Comparison of ENCODE assay signal across 14 mouse cellular contexts in genomic region chr2:84999486-85000181, GRCm38 (mm10). TPM values are rescaled to one million over a fixed set of nuclear protein-coding genes. Genes with fewer than 3 reads are reported as not detected.
A peak's percentile ranks its signal among the peaks of the same experiment; 100 is the strongest.
DNase-seq lines count a peak whose midpoint lies in the region; ATAC-seq lines count a peak whose summit lies in the region.
"Had no signal": no experiment of that assay in that cellular context is flagged by ENCODE, and none has a peak within 500 bp of the region (broad histone marks: within the 10 kb centered on the region; RNA-seq: fewer than 3 reads in every experiment).

No protein-coding gene starts in this region.

- no peaks in the 10 kb centered on the region for H3K27me3 ChIP-seq in limb, embryonic 15.5 days
- no peaks in the 10 kb centered on the region for H3K27me3 ChIP-seq in limb, embryonic 10.5 days (ENCODE audit: low read depth, poor library complexity, severe bottlenecking)
- no peaks in the 10 kb centered on the region for H3K27me3 ChIP-seq in heart, embryonic 16.5 days (ENCODE audit: control insufficient read depth, insufficient read depth, low read length)
- H3K27me3 ChIP-seq: embryonic facial prominence, embryonic 15.5 days had no signal

- ATAC-seq in limb, embryonic 15.5 days (ENCODE audit: insufficient number of reproducible peaks, low FRiP score, low TSS enrichment, low read depth), result no peak
- peak; percentile 46; the same call in 1 of the 2 replicates for ATAC-seq in heart, embryonic 16.5 days (replicated peaks; ENCODE audit: extremely low read depth, insufficient read depth, low FRiP score)
- ATAC-seq in megakaryocyte progenitor cell, adult 5-6 weeks (replicated peaks; ENCODE audit: poor library complexity), result peak; percentile 86

- no peaks in the 10 kb centered on the region for H3K9me3 ChIP-seq in limb, embryonic 15.5 days
- no peaks in the 10 kb centered on the region for H3K9me3 ChIP-seq in limb, embryonic 10.5 days (replicated peaks)
- H3K9me3 ChIP-seq in heart, embryonic 16.5 days (replicated peaks; ENCODE audit: control insufficient read depth, low read length), result no peaks in the 10 kb centered on the region
- H3K9me3 ChIP-seq: embryonic facial prominence, embryonic 15.5 days had no signal

- no peak overlapping the region for H3K9ac ChIP-seq in limb, embryonic 15.5 days
- H3K9ac ChIP-seq in heart, embryonic 16.5 days (ENCODE audit: low read length), result no peak overlapping the region
- H3K9ac ChIP-seq: embryonic facial prominence, embryonic 15.5 days had no signal

- no peak overlapping the region for H3K4me3 ChIP-seq in limb, embryonic 15.5 days
- H3K4me3 ChIP-seq in limb, embryonic 10.5 days, result no peak overlapping the region
- no peak overlapping the region for H3K4me3 ChIP-seq in heart, embryonic 16.5 days (ENCODE audit: low read length)
- H3K4me3 ChIP-seq: embryonic facial prominence, embryonic 15.5 days; layer of hippocampus, adult 2 months had no signal

- H3K27ac ChIP-seq in limb, embryonic 15.5 days, result peak overlapping the region; percentile 27; the same call in 1 of the 2 replicates
- H3K27ac ChIP-seq in limb, embryonic 10.5 days, result no peak overlapping the region
- peak overlapping the region; percentile 65 for H3K27ac ChIP-seq in heart, embryonic 16.5 days (ENCODE audit: low read length)
- H3K27ac ChIP-seq: embryonic facial prominence, embryonic 15.5 days; layer of hippocampus, adult 2 months; macrophage had no signal

- no peak overlapping the region for H3K4me2 ChIP-seq in limb, embryonic 15.5 days
- H3K4me2 ChIP-seq in heart, embryonic 16.5 days (ENCODE audit: low read depth, low read length), result no peak overlapping the region
- H3K4me2 ChIP-seq: embryonic facial prominence, embryonic 15.5 days had no signal

- H3K36me3 ChIP-seq in limb, embryonic 15.5 days, result no peaks in the 10 kb centered on the region
- H3K36me3 ChIP-seq in limb, embryonic 10.5 days, result no peaks in the 10 kb centered on the region
- H3K36me3 ChIP-seq in heart, embryonic 16.5 days (ENCODE audit: control insufficient read depth, insufficient read depth), result no peaks in the 10 kb centered on the region
- H3K36me3 ChIP-seq: embryonic facial prominence, embryonic 15.5 days had no signal

- no peaks in the 10 kb centered on the region; the same call in 1 of the 2 replicates for H3K4me1 ChIP-seq in limb, embryonic 15.5 days
- no peaks in the 10 kb centered on the region for H3K4me1 ChIP-seq in limb, embryonic 10.5 days
- H3K4me1 ChIP-seq in heart, embryonic 16.5 days (ENCODE audit: control insufficient read depth, insufficient read depth, low read length), result no peaks in the 10 kb centered on the region
- H3K4me1 ChIP-seq: embryonic facial prominence, embryonic 15.5 days had no signal

- 55% methylated on average over 3 of the region's 3 CpGs for WGBS in limb, embryonic 15.5 days
- 84% methylated on average over 3 of the region's 3 CpGs for WGBS in limb, embryonic 10.5 days
- 53% methylated on average over 3 of the region's 3 CpGs for WGBS in heart, embryonic 16.5 days

- DNase-seq in limb, embryonic 10.5 days (ENCODE audit: low spot score), result no peak
- DNase-seq in kidney, postnatal 36 days, result peak; percentile 10 to 27
- DNase-seq in adipocyte (ENCODE audit: low spot score), result no peak
- DNase-seq in testis, postnatal 14 days (ENCODE audit: low spot score), result no peak
- no peak for DNase-seq in urinary bladder, postnatal 25 days (ENCODE audit: low spot score)
- DNase-seq: gastrocnemius, postnatal 36 days; right cerebral cortex, adult 18-20 months had no signal

RNA-seq across cellular contexts. Expression of gene Prg3, which starts 11.6 kb away (rescaled TPM):
- polyA plus RNA-seq in limb, embryonic 15.5 days (2015; fragmentation: Nextera tagmentation; extraction: Ambion mirVana), result not detected in 2 replicates
- polyA plus RNA-seq in limb, embryonic 10.5 days (2016; fragmentation: Nextera tagmentation; extraction: Ambion mirVana), result 0.15 TPM in 1 of 2 replicates, not detected in the other
- 0.34 TPM in 1 of 2 replicates, not detected in the other for polyA plus RNA-seq in heart, embryonic 16.5 days (2015; fragmentation: Nextera tagmentation; extraction: Ambion mirVana)
- total RNA-seq in megakaryocyte progenitor cell, adult 5-6 weeks (2015), result 8.4 and 12.8 TPM in 2 replicates
- 15.9 and 16.4 TPM in 2 replicates for total RNA-seq in megakaryocyte progenitor cell, adult 5-6 weeks (2017)
- total RNA-seq: gastrocnemius, postnatal 36 days; layer of hippocampus, adult 2 months had no signal
- polyA plus RNA-seq: embryonic facial prominence, embryonic 15.5 days; macrophage; testis, adult 2 months had no signal

RNA-seq across cellular contexts. Expression of gene Prg2, which starts 19.4 kb away (rescaled TPM):
- polyA plus RNA-seq in limb, embryonic 15.5 days (2015; fragmentation: Nextera tagmentation; extraction: Ambion mirVana), result 0.18 TPM in 1 of 2 replicates, not detected in the other
- polyA plus RNA-seq in limb, embryonic 10.5 days (2016; fragmentation: Nextera tagmentation; extraction: Ambion mirVana), result 0.18 TPM in 1 of 2 replicates, not detected in the other
- polyA plus RNA-seq in heart, embryonic 16.5 days (2015; fragmentation: Nextera tagmentation; extraction: Ambion mirVana), result 0.68 TPM in 1 of 2 replicates, not detected in the other
- total RNA-seq in megakaryocyte progenitor cell, adult 5-6 weeks (2015), result 43.2 and 74.2 TPM in 2 replicates
- total RNA-seq in megakaryocyte progenitor cell, adult 5-6 weeks (2017), result 135 and 270 TPM in 2 replicates
- total RNA-seq: gastrocnemius, postnatal 36 days; layer of hippocampus, adult 2 months had no signal
- polyA plus RNA-seq: embryonic facial prominence, embryonic 15.5 days; testis, adult 2 months had no signal

RNA-seq across cellular contexts. Expression of gene Ssrp1, which starts 37.4 kb away (rescaled TPM):
- 235 and 238 TPM in 2 replicates for polyA plus RNA-seq in limb, embryonic 15.5 days (2015; fragmentation: Nextera tagmentation; extraction: Ambion mirVana)
- polyA plus RNA-seq in limb, embryonic 10.5 days (2016; fragmentation: Nextera tagmentation; extraction: Ambion mirVana), result 421 and 433 TPM in 2 replicates
- 136 and 148 TPM in 2 replicates for polyA plus RNA-seq in heart, embryonic 16.5 days (2015; fragmentation: Nextera tagmentation; extraction: Ambion mirVana)
- total RNA-seq in megakaryocyte progenitor cell, adult 5-6 weeks (2015), result 145 and 175 TPM in 2 replicates
- 390 and 507 TPM in 2 replicates for total RNA-seq in megakaryocyte progenitor cell, adult 5-6 weeks (2017)

RNA-seq across cellular contexts. Expression of gene P2rx3, which starts 37.6 kb away (rescaled TPM):
- 0.19 and 0.58 TPM in 2 replicates for polyA plus RNA-seq in limb, embryonic 15.5 days (2015; fragmentation: Nextera tagmentation; extraction: Ambion mirVana)
- polyA plus RNA-seq in limb, embryonic 10.5 days (2016; fragmentation: Nextera tagmentation; extraction: Ambion mirVana), result 2.1 and 2.8 TPM in 2 replicates
- polyA plus RNA-seq in heart, embryonic 16.5 days (2015; fragmentation: Nextera tagmentation; extraction: Ambion mirVana), result 0.60 and 0.79 TPM in 2 replicates
- 1.5 and 2.5 TPM in 2 replicates for total RNA-seq in megakaryocyte progenitor cell, adult 5-6 weeks (2015)
- 0.46 TPM in 1 of 2 replicates, not detected in the other for total RNA-seq in megakaryocyte progenitor cell, adult 5-6 weeks (2017)
- polyA plus RNA-seq: macrophage had no signal

RNA-seq across cellular contexts. Expression of gene Tnks1bp1, which starts 48.2 kb away (rescaled TPM):
- 65.1 and 74.1 TPM in 2 replicates for polyA plus RNA-seq in limb, embryonic 15.5 days (2015; fragmentation: Nextera tagmentation; extraction: Ambion mirVana)
- polyA plus RNA-seq in limb, embryonic 10.5 days (2016; fragmentation: Nextera tagmentation; extraction: Ambion mirVana), result 28.7 and 32.0 TPM in 2 replicates
- 23.6 and 32.3 TPM in 2 replicates for polyA plus RNA-seq in heart, embryonic 16.5 days (2015; fragmentation: Nextera tagmentation; extraction: Ambion mirVana)
- total RNA-seq in megakaryocyte progenitor cell, adult 5-6 weeks (2015), result 0.59 and 0.85 TPM in 2 replicates
- 1.6 and 4.7 TPM in 2 replicates for total RNA-seq in megakaryocyte progenitor cell, adult 5-6 weeks (2017)

Comparison
In these comparisons a context has a peak if more than half of its experiments do, and no peak if none do; other contexts are left out.
1. DNase-seq: peak in kidney, postnatal 36 days (2 of 2); none in limb, embryonic 10.5 days (single experiment), adipocyte (single experiment), testis, postnatal 14 days (single experiment) and urinary bladder, postnatal 25 days (single experiment).